Mouse (Mus musculus): ENCODE data around the gene Ttll5.

Ttll5 gene

DNA sequence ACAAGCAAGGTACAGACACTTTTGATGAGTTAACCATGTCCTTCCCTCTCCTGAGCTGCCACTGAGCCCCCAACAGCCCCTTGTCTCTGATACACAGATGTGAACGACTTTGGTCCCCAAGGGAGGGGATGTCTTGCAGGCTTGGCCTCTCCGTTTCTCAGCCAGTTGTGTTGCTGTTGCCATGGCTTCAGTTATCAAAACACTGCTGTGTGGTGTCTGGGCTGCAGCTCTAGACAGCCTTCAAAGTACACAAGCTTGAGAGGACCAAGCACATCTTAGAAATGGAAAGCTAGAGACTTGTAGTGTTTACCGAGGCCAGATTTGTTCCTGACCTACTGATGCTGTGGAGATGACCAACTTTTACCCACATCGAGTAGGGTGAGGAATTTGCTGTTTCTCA lies 102.4 kb downstream of the Ttll5 start:
- no peak for DNase-seq (ENCODE audit: extremely low spot score, low spot score)

GRCm38 (mm10) chr12:85928513-85928912 lies 104.1 kb downstream of the Ttll5 start:
- no peak for DNase-seq (ENCODE audit: extremely low spot score, low spot score)

GRCm38 (mm10) chr12:85929711-85930110 lies 105.3 kb downstream of the Ttll5 start:
- no peak for DNase-seq (ENCODE audit: extremely low spot score, low spot score)

GRCm38 (mm10) chr12:85930713-85931112 lies 106.3 kb downstream of the Ttll5 start:
- DNase-seq (ENCODE audit: extremely low spot score, low spot score), result no peak

- DNase-seq (ENCODE audit: extremely low spot score, low spot score), result no peak
Measured at GRCm38 (mm10) chr12:85933241-85933640, 108.8 kb downstream of the Ttll5 start.

DNA sequence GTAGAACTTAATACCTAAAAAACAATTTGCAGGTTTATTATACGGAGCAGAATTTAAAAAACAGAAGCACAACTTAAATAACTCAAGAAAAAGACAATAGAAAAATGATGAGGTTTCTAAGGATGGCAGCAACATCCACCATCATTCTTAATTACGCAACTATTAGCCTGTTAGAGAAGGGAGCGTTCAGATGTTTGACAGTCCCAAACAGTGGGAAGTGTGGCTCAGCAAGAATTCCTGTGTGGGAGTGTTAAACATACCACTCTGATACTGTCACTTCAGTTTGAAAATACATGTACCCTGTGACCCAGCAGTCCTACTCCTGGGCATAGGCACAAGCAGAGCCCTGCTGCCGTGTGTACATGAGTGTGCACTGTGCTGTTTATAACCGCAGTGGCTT lies 112.9 kb downstream of the Ttll5 start:
- no peak for DNase-seq (ENCODE audit: extremely low spot score, low spot score)

- no peak for DNase-seq (ENCODE audit: extremely low spot score, low spot score)
Measured at GRCm38 (mm10) chr12:85943456-85943855, 119.0 kb downstream of the Ttll5 start.

- DNase-seq (ENCODE audit: extremely low spot score, low spot score), result no peak
Measured at GRCm38 (mm10) chr12:85944419-85944818, 120.0 kb downstream of the Ttll5 start.

GRCm38 (mm10) chr12:85947161-85947560 lies 122.7 kb downstream of the Ttll5 start:
- no peak for DNase-seq (ENCODE audit: extremely low spot score, low spot score)

GRCm38 (mm10) chr12:85949667-85950066 lies 125.2 kb downstream of the Ttll5 start:
- no peak for DNase-seq (ENCODE audit: extremely low spot score, low spot score)

DNA sequence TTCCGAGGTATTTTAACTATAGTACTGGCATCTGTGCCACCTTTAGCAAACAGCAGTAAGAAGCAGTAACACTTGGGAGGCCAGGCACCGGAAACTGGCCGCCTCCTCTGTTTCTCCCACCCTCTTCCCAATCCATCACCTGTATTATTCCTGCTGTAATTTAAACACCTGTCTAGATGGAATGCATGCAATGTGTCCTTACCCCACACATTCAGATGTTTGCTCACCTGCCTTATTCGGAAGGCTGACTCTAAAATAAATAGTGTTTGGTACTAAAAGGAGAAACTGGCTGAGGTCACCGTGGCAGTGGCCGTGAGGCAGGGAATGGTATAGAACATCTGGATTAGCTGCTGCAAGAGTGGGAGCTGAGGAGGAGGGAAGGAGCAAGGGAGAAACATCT lies 125.9 kb downstream of the Ttll5 start:
- no peak for DNase-seq (ENCODE audit: extremely low spot score, low spot score)

DNA sequence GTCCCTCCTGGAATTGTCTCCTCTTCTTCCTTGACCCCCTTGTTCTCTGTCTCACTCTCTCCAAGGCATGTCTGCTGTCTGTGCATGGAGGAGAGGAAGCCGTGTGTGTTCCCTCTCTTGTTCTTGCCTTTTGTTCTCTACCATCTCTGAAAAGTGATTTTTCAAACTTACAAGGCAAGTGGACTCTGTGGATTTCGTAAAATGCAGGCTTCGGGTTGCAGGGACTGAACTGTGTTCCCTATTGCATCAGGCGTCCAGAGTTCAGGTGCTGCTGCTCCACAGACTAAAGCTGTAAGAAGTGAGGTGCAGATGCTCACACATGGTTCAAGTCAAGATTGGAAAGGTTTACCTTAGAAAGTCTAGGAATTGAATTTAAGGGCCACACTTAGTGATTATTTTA lies 126.6 kb downstream of the Ttll5 start:
- DNase-seq (ENCODE audit: extremely low spot score, low spot score), result no peak

DNA sequence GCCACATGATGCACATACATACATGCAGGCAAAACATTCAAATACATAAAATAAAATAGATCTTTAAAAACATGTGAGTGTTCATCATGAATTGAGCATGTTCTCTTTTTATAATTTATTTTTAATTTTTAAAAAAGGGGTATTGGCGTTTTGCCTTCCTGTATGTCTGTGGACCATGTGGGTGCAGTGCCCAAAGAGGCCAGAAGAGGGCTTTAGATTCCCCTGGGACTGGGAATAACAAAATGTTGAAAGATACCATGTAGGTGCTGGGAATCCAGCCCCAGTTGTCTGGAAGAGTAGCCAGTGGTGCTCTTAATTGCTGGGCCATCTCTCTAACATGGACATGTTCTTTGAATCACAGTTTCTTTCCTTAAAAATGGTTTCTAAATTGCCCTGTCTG lies 127.4 kb downstream of the Ttll5 start:
- no peak for DNase-seq (ENCODE audit: extremely low spot score, low spot score)

DNA sequence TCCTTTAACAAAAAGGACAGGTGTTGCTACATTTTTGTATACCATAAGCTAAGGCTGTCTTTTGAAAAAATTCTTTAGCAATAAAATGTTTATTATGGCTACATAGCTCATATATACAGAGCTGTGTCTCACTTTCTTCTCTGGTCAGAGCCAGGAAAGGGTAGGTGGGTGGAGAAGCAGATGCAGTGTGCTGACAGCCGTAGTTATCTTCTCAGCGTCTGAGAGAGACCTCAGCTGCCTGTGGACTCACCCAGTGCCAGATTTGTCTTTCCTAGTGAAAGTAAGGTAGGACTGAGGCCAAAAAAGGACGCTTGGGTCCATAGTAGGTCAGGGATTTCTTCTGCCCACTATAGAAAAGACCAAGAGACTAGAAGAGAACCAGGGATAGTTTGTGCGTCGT lies 127.9 kb downstream of the Ttll5 start:
- DNase-seq (ENCODE audit: extremely low spot score, low spot score), result no peak

DNA sequence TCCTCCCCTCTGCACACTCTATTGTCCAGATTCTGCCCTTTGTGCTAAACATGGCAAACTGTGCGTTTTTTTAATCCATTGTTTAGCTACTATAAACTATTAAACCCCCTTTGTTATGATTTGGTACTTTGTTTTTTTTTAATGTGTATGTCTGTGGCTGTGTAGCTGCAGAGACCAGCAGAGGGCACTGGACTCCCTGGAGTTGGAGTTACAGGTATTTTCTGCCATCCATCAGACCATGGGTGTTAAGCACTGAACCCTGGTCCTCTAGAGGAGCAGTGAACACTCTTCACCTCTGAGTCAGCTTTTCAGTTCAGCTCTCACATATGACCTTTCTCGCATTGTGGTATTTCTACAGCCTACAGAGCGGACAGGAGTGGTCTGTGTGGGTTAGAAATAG lies 129.7 kb downstream of the Ttll5 start:
- DNase-seq (ENCODE audit: extremely low spot score, low spot score), result no peak

DNA sequence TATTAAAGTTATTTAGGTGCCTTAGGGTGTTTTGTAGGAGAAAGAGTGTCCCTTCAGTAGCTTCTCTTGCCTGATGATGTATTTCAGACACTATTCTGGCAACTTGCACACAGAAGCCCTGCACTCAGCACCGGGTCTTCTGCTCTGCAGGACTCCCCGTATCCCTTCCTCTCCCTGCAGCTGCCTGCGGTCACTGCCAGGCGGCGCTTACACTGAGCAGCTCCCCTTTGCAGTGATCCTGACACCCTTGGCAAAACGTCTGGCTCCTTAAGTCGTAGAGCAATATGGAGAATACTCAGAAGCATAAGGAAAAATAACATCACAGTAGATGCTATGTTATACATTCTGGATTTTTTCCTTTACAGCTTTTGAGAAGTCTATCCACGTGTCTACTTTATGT lies 130.6 kb downstream of the Ttll5 start:
- no peak for DNase-seq (ENCODE audit: extremely low spot score, low spot score)

GRCm38 (mm10) chr12:85955690-85956089 lies 131.2 kb downstream of the Ttll5 start:
- DNase-seq (ENCODE audit: extremely low spot score, low spot score), result no peak

GRCm38 (mm10) chr12:85956251-85956650 lies 131.8 kb downstream of the Ttll5 start:
- no peak for DNase-seq (ENCODE audit: extremely low spot score, low spot score)

DNA sequence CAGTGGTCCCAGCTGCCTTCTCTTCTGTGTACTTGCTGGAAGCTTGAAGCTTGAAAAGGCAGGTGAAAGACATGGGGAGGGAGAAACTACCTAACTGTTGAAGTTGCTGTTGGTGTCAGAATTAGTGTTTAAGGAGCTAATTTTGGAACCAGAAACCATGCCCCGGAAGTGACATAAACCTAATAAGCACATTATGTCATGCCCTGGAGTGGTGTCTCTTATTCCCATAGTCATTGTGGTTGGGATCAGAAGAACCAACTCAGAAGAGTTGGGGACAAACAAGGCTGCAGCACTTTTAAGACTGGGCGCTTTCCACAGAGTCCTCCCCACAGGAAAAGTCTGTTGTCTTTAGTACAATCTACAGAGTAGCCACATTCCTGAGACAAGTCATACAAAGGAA lies 134.0 kb downstream of the Ttll5 start:
- no peak for DNase-seq (ENCODE audit: extremely low spot score, low spot score)

- no peak for DNase-seq (ENCODE audit: extremely low spot score, low spot score)
Measured at GRCm38 (mm10) chr12:85959822-85960501, 135.5 kb downstream of the Ttll5 start.

DNA sequence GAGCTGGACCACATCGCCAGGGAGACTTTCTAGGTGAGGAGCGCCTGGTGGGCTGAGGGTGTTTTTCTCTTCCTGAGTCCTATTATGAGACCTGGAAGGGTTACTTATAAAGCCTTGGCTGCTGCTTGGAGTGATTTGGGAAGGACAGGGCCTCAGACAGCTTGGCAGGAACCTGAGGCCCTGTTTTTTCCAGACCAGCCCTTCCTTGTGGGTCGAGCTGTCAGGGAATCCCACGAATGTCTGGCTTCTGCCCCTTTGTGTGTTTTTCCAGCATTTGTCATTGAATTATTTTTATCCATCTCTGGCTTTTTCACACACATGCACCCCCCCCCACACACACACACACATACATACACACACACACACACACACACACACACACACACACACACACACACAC lies 136.2 kb downstream of the Ttll5 start:
- DNase-seq (ENCODE audit: extremely low spot score, low spot score), result no peak

DNA sequence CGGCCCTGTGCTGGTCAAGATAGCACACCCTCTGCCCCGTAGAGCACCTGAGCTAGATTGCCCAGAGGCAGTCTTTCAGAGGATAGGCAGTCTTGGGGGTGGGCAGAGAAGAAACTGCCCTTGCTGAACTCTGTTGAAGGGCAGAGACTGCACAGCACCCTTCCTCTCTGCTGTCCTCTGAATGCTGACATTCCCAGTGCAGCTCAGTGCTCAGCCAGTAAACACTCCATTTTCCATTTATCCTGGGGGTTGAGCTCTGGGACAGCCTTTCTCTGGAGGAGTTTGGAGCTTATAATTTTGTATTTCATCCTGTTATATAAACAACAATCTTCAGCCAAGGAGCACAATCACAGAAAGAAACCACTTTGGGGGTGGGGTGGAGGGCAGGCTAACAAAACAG lies 138.7 kb downstream of the Ttll5 start:
- no peak for DNase-seq (ENCODE audit: extremely low spot score, low spot score)

- DNase-seq (ENCODE audit: extremely low spot score, low spot score), result no peak
Measured at GRCm38 (mm10) chr12:85963699-85964098, 139.2 kb downstream of the Ttll5 start.

DNA sequence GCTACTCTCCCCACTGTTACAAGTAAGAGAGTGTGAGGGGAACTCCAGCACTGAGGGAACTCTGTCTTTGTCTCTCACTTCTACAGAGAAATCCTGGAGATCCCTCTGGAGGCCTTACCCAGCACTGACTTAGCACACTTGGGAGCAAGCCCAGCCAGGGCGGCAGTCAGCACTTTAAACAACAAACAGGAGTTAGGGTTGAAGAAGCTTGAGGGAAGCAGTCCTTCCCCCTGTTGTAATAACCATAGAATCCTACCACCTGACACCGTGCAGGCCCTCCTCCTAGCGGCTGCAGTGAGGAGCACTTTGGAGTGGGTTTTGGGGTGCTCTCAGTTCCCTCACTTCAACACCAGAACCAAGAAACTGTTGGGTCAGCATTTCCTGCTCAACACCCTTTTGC lies 140.0 kb downstream of the Ttll5 start:
- DNase-seq (ENCODE audit: extremely low spot score, low spot score), result no peak
